Comparison of ENCODE assay signal across 11 mouse cellular contexts in genomic region chr2:132720921-132721566, GRCm38 (mm10). TPM values are rescaled to one million over a fixed set of nuclear protein-coding genes. Genes with fewer than 3 reads are reported as not detected.
A peak's percentile ranks its signal among the peaks of the same experiment; 100 is the strongest.
DNase-seq lines count a peak whose midpoint lies in the region; ATAC-seq and TF ChIP-seq lines count a peak whose summit lies in the region.
"Had no signal": no experiment of that assay in that cellular context is flagged by ENCODE, and none has a peak within 500 bp of the region (broad histone marks: within the 10 kb centered on the region; RNA-seq: fewer than 3 reads in every experiment).

No protein-coding gene starts in this region.

- no peak overlapping the region for H3K4me3 ChIP-seq in forebrain, embryonic 13.5 days
- H3K4me3 ChIP-seq in forebrain, embryonic 12.5 days (replicated peaks), result no peak overlapping the region
- H3K4me3 ChIP-seq in liver, adult 2 months (ENCODE audit: insufficient read depth, low read depth, low read length), result no peak overlapping the region
- no peak overlapping the region for H3K4me3 ChIP-seq in liver, embryonic 11.5 days (ENCODE audit: low read depth, low read length)
- no peak overlapping the region for H3K4me3 ChIP-seq in forebrain, embryonic 16.5 days (replicated peaks; ENCODE audit: low read length)
- H3K4me3 ChIP-seq in neural tube, embryonic 15.5 days (replicated peaks), result no peak overlapping the region
- H3K4me3 ChIP-seq: erythroblast, embryonic 14.5 days had no signal

- TF ChIP-seq POLR2A in liver, adult 2 months (IDR thresholded peaks at IDR 0.05; ENCODE audit: extremely low read depth, insufficient read depth, low read length), result no peak

- no peak for TF ChIP-seq CTCF in liver, adult 2 months (IDR thresholded peaks at IDR 0.05; ENCODE audit: low read depth, low read length)

- DNase-seq in liver, adult 2 months (ENCODE audit: extremely low read depth, low read depth, low spot score), result peak; percentile 30
- DNase-seq in liver, embryonic 11.5 days (ENCODE audit: low spot score), result no peak
- no peak for DNase-seq in thymus, postnatal 0 days (ENCODE audit: low spot score)
- DNase-seq in spleen, adult 18-20 months, result no peak
- DNase-seq: adrenal gland, postnatal 36 days; kidney, postnatal 4 days had no signal

- no peaks in the 10 kb centered on the region for H3K27me3 ChIP-seq in forebrain, embryonic 13.5 days
- H3K27me3 ChIP-seq in forebrain, embryonic 12.5 days, result no peaks in the 10 kb centered on the region
- H3K27me3 ChIP-seq in liver, adult 2 months (ENCODE audit: control insufficient read depth, insufficient read depth, low read length), result no peaks in the 10 kb centered on the region
- H3K27me3 ChIP-seq in liver, embryonic 11.5 days (replicated peaks; ENCODE audit: control insufficient read depth, insufficient read depth, low read length), result no peaks in the 10 kb centered on the region
- H3K27me3 ChIP-seq in forebrain, embryonic 16.5 days (replicated peaks; ENCODE audit: control insufficient read depth, insufficient read depth, low read length), result no peaks in the 10 kb centered on the region
- no peaks in the 10 kb centered on the region for H3K27me3 ChIP-seq in neural tube, embryonic 15.5 days (replicated peaks)

- WGBS in forebrain, embryonic 13.5 days, result 44% methylated on average over 9 of the region's 9 CpGs
- WGBS in forebrain, embryonic 12.5 days, result 61% methylated on average over 9 of the region's 9 CpGs
- 61% methylated on average over 9 of the region's 9 CpGs for WGBS in liver, adult 2 months
- WGBS in liver, embryonic 11.5 days, result 70% methylated on average over 9 of the region's 9 CpGs
- 29% methylated on average over 9 of the region's 9 CpGs for WGBS in forebrain, embryonic 16.5 days
- 35% methylated on average over 9 of the region's 9 CpGs for WGBS in neural tube, embryonic 15.5 days

- H3K79me2 ChIP-seq in liver, adult 2 months (ENCODE audit: control insufficient read depth, insufficient read depth, low read length), result 0 out of 2 replicates have a peak, but pooled peaks cover 3% of the 10 kb centered on the region

- H3K27ac ChIP-seq in forebrain, embryonic 13.5 days, result peak overlapping the region; percentile 22
- H3K27ac ChIP-seq in forebrain, embryonic 12.5 days, result no peak overlapping the region
- H3K27ac ChIP-seq in liver, adult 2 months (replicated peaks; ENCODE audit: insufficient read depth, low read depth, low read length), result no peak overlapping the region
- H3K27ac ChIP-seq in liver, embryonic 11.5 days (ENCODE audit: low read depth, low read length), result no peak overlapping the region
- no peak overlapping the region for H3K27ac ChIP-seq in forebrain, embryonic 16.5 days (ENCODE audit: low read length)
- peak overlapping the region; percentile 70 for H3K27ac ChIP-seq in neural tube, embryonic 15.5 days (replicated peaks)

- peaks cover 32% of the 10 kb centered on the region for H3K4me1 ChIP-seq in forebrain, embryonic 13.5 days
- H3K4me1 ChIP-seq in forebrain, embryonic 12.5 days, result peaks cover 23% of the 10 kb centered on the region
- H3K4me1 ChIP-seq in liver, adult 2 months (ENCODE audit: control insufficient read depth, insufficient read depth, low read length), result 0 out of 2 replicates have a peak, but pooled peaks cover 2% of the 10 kb centered on the region
- H3K4me1 ChIP-seq in liver, embryonic 11.5 days (replicated peaks; ENCODE audit: control insufficient read depth, insufficient read depth, low read length), result no peaks in the 10 kb centered on the region; the same call in 1 of the 2 replicates
- H3K4me1 ChIP-seq in forebrain, embryonic 16.5 days (replicated peaks; ENCODE audit: control insufficient read depth, insufficient read depth, low read length), result peaks cover 16% of the 10 kb centered on the region
- peaks cover 36% of the 10 kb centered on the region for H3K4me1 ChIP-seq in neural tube, embryonic 15.5 days

- H3K36me3 ChIP-seq in forebrain, embryonic 13.5 days (ENCODE audit: poor library complexity, severe bottlenecking), result no peaks in the 10 kb centered on the region
- H3K36me3 ChIP-seq in forebrain, embryonic 12.5 days (replicated peaks), result no peaks in the 10 kb centered on the region
- no peaks in the 10 kb centered on the region for H3K36me3 ChIP-seq in liver, adult 2 months (ENCODE audit: control insufficient read depth, insufficient read depth, low read length)
- H3K36me3 ChIP-seq in liver, embryonic 11.5 days (ENCODE audit: control insufficient read depth, insufficient read depth, low read length), result no peaks in the 10 kb centered on the region
- no peaks in the 10 kb centered on the region for H3K36me3 ChIP-seq in forebrain, embryonic 16.5 days (ENCODE audit: control insufficient read depth, insufficient read depth)
- no peaks in the 10 kb centered on the region for H3K36me3 ChIP-seq in neural tube, embryonic 15.5 days

- no peak overlapping the region for H3K9ac ChIP-seq in forebrain, embryonic 13.5 days
- no peak overlapping the region for H3K9ac ChIP-seq in forebrain, embryonic 12.5 days
- H3K9ac ChIP-seq in liver, adult 2 months (ENCODE audit: low read depth, low read length), result no peak overlapping the region
- no peak overlapping the region for H3K9ac ChIP-seq in liver, embryonic 11.5 days (ENCODE audit: low read depth, low read length)
- H3K9ac ChIP-seq in forebrain, embryonic 16.5 days (replicated peaks; ENCODE audit: low read depth, low read length), result no peak overlapping the region
- H3K9ac ChIP-seq in neural tube, embryonic 15.5 days (replicated peaks), result no peak overlapping the region

- no peak overlapping the region for H3K4me2 ChIP-seq in forebrain, embryonic 13.5 days
- no peak overlapping the region; the same call in 1 of the 2 replicates for H3K4me2 ChIP-seq in forebrain, embryonic 12.5 days
- no peak overlapping the region for H3K4me2 ChIP-seq in liver, embryonic 11.5 days
- H3K4me2 ChIP-seq in forebrain, embryonic 16.5 days (ENCODE audit: low read length), result no peak overlapping the region
- H3K4me2 ChIP-seq in neural tube, embryonic 15.5 days, result no peak overlapping the region

- peak; percentile 38; the same call in 1 of the 2 replicates for ATAC-seq in forebrain, embryonic 13.5 days
- ATAC-seq in forebrain, embryonic 12.5 days (ENCODE audit: low FRiP score), result no peak
- ATAC-seq in liver, embryonic 11.5 days (replicated peaks; ENCODE audit: low FRiP score), result no peak
- ATAC-seq in forebrain, embryonic 16.5 days, result peak; percentile 31; the same call in 1 of the 2 replicates
- peak; percentile 72 for ATAC-seq in neural tube, embryonic 15.5 days (ENCODE audit: low FRiP score)

- no peaks in the 10 kb centered on the region for H3K9me3 ChIP-seq in forebrain, embryonic 13.5 days (replicated peaks)
- H3K9me3 ChIP-seq in forebrain, embryonic 12.5 days, result no peaks in the 10 kb centered on the region
- H3K9me3 ChIP-seq in liver, embryonic 11.5 days (ENCODE audit: control insufficient read depth, low read length), result no peaks in the 10 kb centered on the region
- no peaks in the 10 kb centered on the region for H3K9me3 ChIP-seq in forebrain, embryonic 16.5 days (ENCODE audit: control insufficient read depth, low read length)
- H3K9me3 ChIP-seq in neural tube, embryonic 15.5 days (replicated peaks), result no peaks in the 10 kb centered on the region

RNA-seq across cellular contexts. Expression of gene Shld1, which starts 34.3 kb away (rescaled TPM):
- 21.7 and 23.6 TPM in 2 replicates for polyA plus RNA-seq in forebrain, embryonic 13.5 days (2015; fragmentation: Nextera tagmentation; extraction: Ambion mirVana)
- polyA plus RNA-seq in forebrain, embryonic 12.5 days (2016; fragmentation: Nextera tagmentation; extraction: Ambion mirVana), result 17.3 and 19.7 TPM in 2 replicates
- 14.1 and 17.1 TPM in 2 replicates for total RNA-seq in liver, adult 2 months (2014; rRNA removed)
- 7.6 and 8.7 TPM in 2 replicates for polyA plus RNA-seq in liver, adult 2 months (2012; rRNA removed)
- polyA plus RNA-seq in liver, embryonic 11.5 days (2014; fragmentation: Nextera tagmentation; extraction: Ambion mirVana), result 14.1 and 14.9 TPM in 2 replicates
- polyA plus RNA-seq in forebrain, embryonic 16.5 days (2015; fragmentation: Nextera tagmentation; extraction: Ambion mirVana), result 21.6 and 22.0 TPM in 2 replicates
- polyA plus RNA-seq in neural tube, embryonic 15.5 days (2015; fragmentation: Nextera tagmentation; extraction: Ambion mirVana), result 20.7 and 23.3 TPM in 2 replicates
- 17.8 and 20.7 TPM in 2 replicates for polyA plus RNA-seq in thymus, postnatal 0 days (2015; fragmentation: Nextera tagmentation; extraction: Ambion mirVana)

Comparison
In these comparisons a context has a peak if more than half of its experiments do, and no peak if none do; other contexts are left out.
1. ATAC-seq: peak in forebrain, embryonic 13.5 days (single experiment), forebrain, embryonic 16.5 days (single experiment) and neural tube, embryonic 15.5 days (single experiment); none in forebrain, embryonic 12.5 days (single experiment) and liver, embryonic 11.5 days (single experiment).
2. H3K27ac ChIP-seq: peak in forebrain, embryonic 13.5 days (single experiment) and neural tube, embryonic 15.5 days (single experiment); none in forebrain, embryonic 12.5 days (single experiment), liver, adult 2 months (single experiment), liver, embryonic 11.5 days (single experiment) and forebrain, embryonic 16.5 days (single experiment).